Mouse (Mus musculus): Measurements from ENCODE around the gene Pank1.

GRCm38 (mm10) chr19:34799644-34800267 is 79.5 kb downstream of the Pank1 start:
- TF ChIP-seq ZNF384 (IDR thresholded peaks at IDR 0.05; ENCODE audit: low read depth, low read length) (no peak), ZC3H11A (IDR thresholded peaks at IDR 0.05; ENCODE audit: borderline replicate concordance, low read depth, low read length) (no peak), MAFK (IDR thresholded peaks at IDR 0.05; ENCODE audit: insufficient read depth, low read depth, low read length) (no peak), HCFC1 (IDR thresholded peaks at IDR 0.05; ENCODE audit: borderline replicate concordance, insufficient read depth, low read length) (no peak)
